Mouse (Mus musculus) 416B (cell line): ENCODE results near the gene Zzz3.
"Not testable (repeated sequence)": the region's sequence is repeated elsewhere in the genome, so short reads cannot be mapped to it uniquely, and the experiment has no call there.

Source experiments
- DNase-seq: peaks from one replicate; pipeline ENCODE4 v3.0.0; 2011; ENCODE audit warnings: low read depth

Gene Zzz3

GRCm38 (mm10) chr3:152401964-152402670 lies 6.8 kb downstream of the Zzz3 start:
- DNase-seq: peak; percentile 86

- no peak for DNase-seq
Observed at GRCm38 (mm10) chr3:152402671-152403066, 7.4 kb downstream of the Zzz3 start.

- no peak for DNase-seq
Observed at GRCm38 (mm10) chr3:152403827-152404226, 8.6 kb downstream of the Zzz3 start.

- DNase-seq: no peak
Observed at GRCm38 (mm10) chr3:152405420-152405819, 10.1 kb downstream of the Zzz3 start.

GRCm38 (mm10) chr3:152405978-152406640 lies 10.8 kb downstream of the Zzz3 start:
- DNase-seq: peak; percentile 44

GRCm38 (mm10) chr3:152410980-152411551 lies 15.8 kb downstream of the Zzz3 start:
- DNase-seq: no peak

- DNase-seq: no peak
Observed at GRCm38 (mm10) chr3:152412362-152412761, 17.1 kb downstream of the Zzz3 start.

- DNase-seq: no peak
Observed at GRCm38 (mm10) chr3:152428925-152429324, 33.7 kb downstream of the Zzz3 start.

- no peak for DNase-seq
Observed at GRCm38 (mm10) chr3:152432677-152433076, 37.4 kb downstream of the Zzz3 start.

- no peak for DNase-seq
Observed at GRCm38 (mm10) chr3:152435590-152435989, 40.3 kb downstream of the Zzz3 start.

- DNase-seq: no peak
Observed at GRCm38 (mm10) chr3:152438068-152438467, 42.8 kb downstream of the Zzz3 start.

- DNase-seq: peak; percentile 33
Observed at GRCm38 (mm10) chr3:152442795-152443194, 47.5 kb downstream of the Zzz3 start.

- DNase-seq: no peak
Observed at GRCm38 (mm10) chr3:152444114-152444513, 48.8 kb downstream of the Zzz3 start.

GRCm38 (mm10) chr3:152446966-152447365 lies 51.7 kb downstream of the Zzz3 start:
- no peak for DNase-seq

GRCm38 (mm10) chr3:152453163-152453562 lies 57.9 kb downstream of the Zzz3 start:
- no peak for DNase-seq

- no peak for DNase-seq
Observed at GRCm38 (mm10) chr3:152457308-152458035, 62.2 kb downstream of the Zzz3 start.

GRCm38 (mm10) chr3:152458875-152459274 lies 63.6 kb downstream of the Zzz3 start:
- DNase-seq: not testable (repeated sequence)

- DNase-seq: no peak
Observed at GRCm38 (mm10) chr3:152460802-152461201, 65.5 kb downstream of the Zzz3 start.

GRCm38 (mm10) chr3:152462038-152462547 lies 66.8 kb downstream of the Zzz3 start:
- no peak for DNase-seq

GRCm38 (mm10) chr3:152462900-152463299 lies 67.6 kb downstream of the Zzz3 start:
- no peak for DNase-seq

GRCm38 (mm10) chr3:152464462-152464861 lies 69.2 kb downstream of the Zzz3 start:
- DNase-seq: no peak

- DNase-seq: no peak
Observed at GRCm38 (mm10) chr3:152465338-152465737, 70.1 kb downstream of the Zzz3 start.
